Mouse (Mus musculus) testis, postnatal 10 days (tissue): ENCODE measurements around the gene Tlk1.

ENCODE experiments used
- DNase-seq: peaks from one replicate; pipeline ENCODE4 v3.0.0; 2021; ENCODE audit warnings: low spot score

Tlk1 gene

GRCm38 (mm10) chr2:70790246-70790645, 35.3 kb downstream of the Tlk1 start:
- DNase-seq, result no peak

GRCm38 (mm10) chr2:70789331-70789730, 36.2 kb downstream of the Tlk1 start:
- no peak for DNase-seq

GRCm38 (mm10) chr2:70784447-70784846, 41.1 kb downstream of the Tlk1 start:
- DNase-seq, result no peak

- DNase-seq, result no peak
Measured at GRCm38 (mm10) chr2:70783504-70783903, 42.0 kb downstream of the Tlk1 start.

GRCm38 (mm10) chr2:70779634-70780033, 45.9 kb downstream of the Tlk1 start:
- DNase-seq, result no peak

GRCm38 (mm10) chr2:70776744-70777143, 48.8 kb downstream of the Tlk1 start:
- no peak for DNase-seq

GRCm38 (mm10) chr2:70764734-70765133, 60.8 kb downstream of the Tlk1 start:
- no peak for DNase-seq

- no peak for DNase-seq
Measured at GRCm38 (mm10) chr2:70762741-70763140, 62.8 kb downstream of the Tlk1 start.

GRCm38 (mm10) chr2:70752149-70752548, 73.4 kb downstream of the Tlk1 start:
- no peak for DNase-seq

- no peak for DNase-seq
Measured at GRCm38 (mm10) chr2:70751655-70752054, 73.9 kb downstream of the Tlk1 start.

GRCm38 (mm10) chr2:70742588-70742987, 82.9 kb downstream of the Tlk1 start:
- no peak for DNase-seq

GRCm38 (mm10) chr2:70741901-70742300, 83.6 kb downstream of the Tlk1 start:
- DNase-seq, result no peak

- DNase-seq, result no peak
Measured at GRCm38 (mm10) chr2:70736008-70736407, 89.5 kb downstream of the Tlk1 start.

GRCm38 (mm10) chr2:70735534-70735933, 90.0 kb downstream of the Tlk1 start:
- no peak for DNase-seq

GRCm38 (mm10) chr2:70727089-70727488, 98.4 kb downstream of the Tlk1 start:
- no peak for DNase-seq

GRCm38 (mm10) chr2:70723610-70724243, 101.8 kb downstream of the Tlk1 start:
- no peak for DNase-seq

- DNase-seq, result no peak
Measured at GRCm38 (mm10) chr2:70710878-70711277, 114.7 kb downstream of the Tlk1 start.

GRCm38 (mm10) chr2:70710236-70710635, 115.3 kb downstream of the Tlk1 start:
- DNase-seq, result no peak

GRCm38 (mm10) chr2:70708986-70709730, 116.4 kb downstream of the Tlk1 start:
- no peak for DNase-seq

GRCm38 (mm10) chr2:70702403-70702802, 123.1 kb downstream of the Tlk1 start:
- DNase-seq, result no peak

- no peak for DNase-seq
Measured at GRCm38 (mm10) chr2:70701571-70701970, 124.0 kb downstream of the Tlk1 start.

- no peak for DNase-seq
Measured at GRCm38 (mm10) chr2:70700851-70701250, 124.7 kb downstream of the Tlk1 start.

GRCm38 (mm10) chr2:70695712-70696111, 129.8 kb downstream of the Tlk1 start:
- no peak for DNase-seq

GRCm38 (mm10) chr2:70690195-70690594, 135.3 kb downstream of the Tlk1 start:
- no peak for DNase-seq
